Mouse (Mus musculus) G1E (cell line): ENCODE data around the gene Ppp3ca. TPM values are rescaled to one million over a fixed set of nuclear protein-coding genes. Genes with fewer than 3 reads are reported as not detected.

Experiments
- ATAC-seq: 2 replicates; pipeline ENCODE4 v1.8.0; 2016; ENCODE audit warnings: mild to moderate bottlenecking; ENCODE audit not compliant: insufficient number of reproducible peaks, poor library complexity, low FRiP score, severe bottlenecking; ENCODE audit errors: extremely low read depth
- DNase-seq: peaks from one replicate; pipeline ENCODE4 v3.0.0; 2012; ENCODE audit warnings: low spot score
- H3K27me3 ChIP-seq: 2 replicates; pipeline ENCODE4 v1.6.1; 2012; ENCODE audit warnings: mild to moderate bottlenecking, low read length, inconsistent platforms; ENCODE audit not compliant: insufficient read depth
- H3K36me3 ChIP-seq: replicated peaks from 2 replicates; pipeline ENCODE3; 2012; ENCODE audit warnings: mild to moderate bottlenecking, inconsistent platforms
- H3K4me1 ChIP-seq: 2 replicates; pipeline ENCODE4 v1.6.1; 2012; ENCODE audit warnings: low read depth, low read length, inconsistent platforms, mixed read lengths; ENCODE audit not compliant: insufficient read depth
- H3K4me3 ChIP-seq: 2 replicates; pipeline ENCODE4 v1.5.1; 2012; ENCODE audit warnings: low read depth, mild to moderate bottlenecking, inconsistent platforms, low read length, moderate library complexity, mixed read lengths
- H3K9me3 ChIP-seq: replicated peaks from 2 replicates; pipeline ENCODE4 v1.6.1; 2012; ENCODE audit warnings: inconsistent platforms
- CTCF ChIP-seq: IDR thresholded peaks from 2 replicates; pipeline ENCODE4 v1.5.1; 2012; ENCODE audit warnings: low read depth, low read length, inconsistent platforms, mixed read lengths
- GATA1 ChIP-seq: IDR thresholded peaks from 2 replicates; pipeline ENCODE4 v1.6.1; 2012; ENCODE audit warnings: borderline replicate concordance, low read length, inconsistent platforms, mixed read lengths
- GATA2 ChIP-seq: IDR thresholded peaks from 2 replicates; pipeline ENCODE4 v1.6.1; 2012; ENCODE audit warnings: low read depth, low read length, inconsistent platforms, borderline replicate concordance
- POLR2AphosphoS5 ChIP-seq: IDR thresholded peaks from 2 replicates; pipeline ENCODE4 v1.6.1; 2012; ENCODE audit warnings: low read depth, low read length, inconsistent platforms; ENCODE audit not compliant: insufficient replicate concordance
- TAL1 ChIP-seq: conservative IDR thresholded peaks from 2 replicates; pipeline ENCODE4 v1.6.1; 2012; ENCODE audit warnings: low read depth, low read length, inconsistent platforms, mixed read lengths
- polyA plus RNA-seq: library from polyadenylated mRNA; stranded (reverse); fragments of >175 nt; gene quantifications from 2 replicates; pipeline ENCODE4 v1.2.3, GENCODE M21; 2012
- total RNA-seq, 2 experiments: library from RNA; stranded (forward) in 1 of 2; stranded (reverse) in 1 of 2; fragments of 200-1000 nt in 1 of 2; fragments of >200 nt in 1 of 2; fragmentation: Nextera tagmentation in 1 of 2; gene quantifications; 2 replicates each; pipeline ENCODE4 v1.2.3; 2014 to 2017

Ppp3ca gene
- total and polyA plus RNA-seq, 3 experiments, result 49.6 to 74.2 (median 52.8) TPM

- Histone ChIP-seq H3K27me3 (no peaks in the 10 kb centered on the region), H3K9me3 (no peaks in the 10 kb centered on the region), H3K4me1 (no peaks in the 10 kb centered on the region), H3K36me3 (no peaks in the 10 kb centered on the region), H3K4me3 (no peak overlapping the region)
- no peak for ATAC-seq
- TF ChIP-seq TAL1, result no peak
- no peak for TF ChIP-seq GATA1
- no peak for TF ChIP-seq CTCF
- TF ChIP-seq GATA2, result no peak
- no peak for TF ChIP-seq POLR2AphosphoS5
- DNase-seq, result no peak
Observed at GRCm38 (mm10) chr3:136863127-136863526, 193.2 kb downstream of the Ppp3ca start.

DNA sequence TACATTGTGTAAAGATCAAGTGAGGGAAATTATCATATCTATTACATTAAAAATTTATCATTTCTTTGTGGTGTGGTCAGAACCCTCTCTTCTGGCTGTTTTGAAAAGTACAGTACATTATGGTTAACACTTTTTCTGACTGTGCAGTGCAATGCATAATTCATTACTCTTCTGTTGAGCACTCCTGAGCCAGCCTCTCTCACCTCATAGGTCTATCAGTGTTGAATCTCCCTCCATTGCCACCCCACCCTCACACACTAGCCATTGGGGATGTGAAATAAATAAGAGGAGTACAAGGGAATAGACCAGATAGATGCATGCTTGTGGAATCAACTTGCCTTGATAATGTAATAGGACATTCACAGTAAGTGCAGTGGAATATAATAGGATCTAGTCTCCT lies 194.4 kb downstream of the Ppp3ca start:
- no peak for ATAC-seq
- Histone ChIP-seq H3K4me3 (no peak overlapping the region), H3K27me3 (no peaks in the 10 kb centered on the region), H3K4me1 (no peaks in the 10 kb centered on the region), H3K36me3 (peaks cover 3% of the 10 kb centered on the region), H3K9me3 (no peaks in the 10 kb centered on the region)
- DNase-seq, result no peak
- TF ChIP-seq POLR2AphosphoS5 (no peak), CTCF (no peak), GATA1 (no peak), GATA2 (no peak), TAL1 (no peak)

- Histone ChIP-seq H3K9me3 (no peaks in the 10 kb centered on the region), H3K4me3 (no peak overlapping the region), H3K27me3 (no peaks in the 10 kb centered on the region), H3K36me3 (peaks cover 4% of the 10 kb centered on the region), H3K4me1 (no peaks in the 10 kb centered on the region)
- DNase-seq (no peak), ATAC-seq (no peak)
- TF ChIP-seq POLR2AphosphoS5, result no peak
- no peak for TF ChIP-seq CTCF
- TF ChIP-seq GATA1, result no peak
- no peak for TF ChIP-seq GATA2
- TF ChIP-seq TAL1, result no peak
Observed at GRCm38 (mm10) chr3:136865176-136865859, 195.4 kb downstream of the Ppp3ca start.

DNA sequence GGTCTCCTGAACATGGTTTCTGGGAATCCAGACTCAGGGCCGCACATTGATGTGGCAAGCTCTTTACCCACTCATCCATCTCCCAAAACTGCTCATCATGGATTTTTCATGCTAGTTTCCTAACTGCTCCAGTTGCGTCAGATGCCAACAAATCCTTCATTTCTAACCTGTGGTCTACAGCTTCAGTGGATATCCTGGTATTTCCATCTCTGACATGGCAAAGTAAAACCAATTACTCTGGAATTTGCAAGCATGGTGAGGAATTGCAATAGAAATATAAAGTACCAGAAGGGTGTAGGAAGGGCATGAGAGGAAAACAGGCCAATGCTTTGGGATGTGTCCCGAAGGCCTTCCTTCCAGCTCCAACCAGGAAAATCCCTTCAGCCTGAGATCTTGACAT lies 196.2 kb downstream of the Ppp3ca start:
- Histone ChIP-seq H3K4me3 (no peak overlapping the region), H3K36me3 (peaks cover 8% of the 10 kb centered on the region), H3K27me3 (no peaks in the 10 kb centered on the region), H3K9me3 (no peaks in the 10 kb centered on the region), H3K4me1 (no peaks in the 10 kb centered on the region)
- DNase-seq, result no peak
- ATAC-seq, result no peak
- TF ChIP-seq TAL1, result no peak
- no peak for TF ChIP-seq GATA1
- no peak for TF ChIP-seq GATA2
- TF ChIP-seq CTCF, result no peak
- TF ChIP-seq POLR2AphosphoS5, result no peak

DNA sequence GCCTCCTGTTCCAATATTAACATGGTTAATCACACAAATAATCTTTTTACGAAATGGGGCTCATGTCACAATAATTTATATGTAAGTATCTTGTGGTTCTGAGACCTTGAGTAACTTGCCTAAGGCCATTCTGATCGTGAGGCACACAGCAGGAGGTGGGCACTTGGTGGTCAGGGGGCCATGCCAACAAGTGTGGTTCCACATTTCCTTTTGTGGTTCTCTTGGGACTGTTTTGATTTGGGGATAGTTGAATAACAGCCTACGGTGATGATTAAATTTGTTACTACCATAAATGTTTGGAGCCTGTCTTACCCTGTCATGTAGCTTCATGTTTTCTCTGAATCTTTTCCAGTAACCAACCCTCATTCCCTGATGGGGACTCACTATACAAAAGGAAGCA lies 196.6 kb downstream of the Ppp3ca start:
- Histone ChIP-seq H3K36me3 (peaks cover 12% of the 10 kb centered on the region), H3K4me3 (no peak overlapping the region), H3K4me1 (no peaks in the 10 kb centered on the region), H3K9me3 (no peaks in the 10 kb centered on the region), H3K27me3 (no peaks in the 10 kb centered on the region)
- ATAC-seq (no peak), DNase-seq (no peak)
- no peak for TF ChIP-seq TAL1
- no peak for TF ChIP-seq POLR2AphosphoS5
- TF ChIP-seq GATA2, result no peak
- no peak for TF ChIP-seq GATA1
- TF ChIP-seq CTCF, result no peak

DNA sequence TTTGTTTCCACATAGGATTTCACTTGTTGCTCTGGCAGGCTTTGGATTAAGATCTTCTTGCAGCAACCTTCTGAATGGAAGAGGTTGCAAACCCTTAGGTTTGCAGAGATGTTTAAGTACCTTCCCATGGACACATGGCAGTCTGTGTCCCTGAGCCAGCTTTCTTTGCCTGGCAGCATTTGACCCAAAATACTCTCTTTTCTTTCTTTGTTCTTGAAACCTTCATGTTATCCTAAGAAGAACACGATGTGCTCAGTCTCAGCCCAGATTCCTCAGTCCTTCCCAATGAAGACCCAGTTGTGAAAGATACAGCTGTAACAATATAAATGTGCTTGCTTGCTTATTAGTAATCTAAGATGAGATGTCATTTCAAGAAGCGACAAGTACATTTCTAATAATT lies 197.4 kb downstream of the Ppp3ca start:
- H3K4me1 ChIP-seq, result no peaks in the 10 kb centered on the region
- H3K9me3 ChIP-seq, result no peaks in the 10 kb centered on the region
- DNase-seq, result no peak
- TF ChIP-seq GATA2, result no peak
- no peak for TF ChIP-seq TAL1
- no peak for TF ChIP-seq GATA1
- no peak for TF ChIP-seq CTCF
- TF ChIP-seq POLR2AphosphoS5, result no peak
- H3K4me3 ChIP-seq, result no peak overlapping the region
- no peak for ATAC-seq
- H3K27me3 ChIP-seq, result no peaks in the 10 kb centered on the region
- H3K36me3 ChIP-seq, result peaks cover 20% of the 10 kb centered on the region
